Mouse (Mus musculus) hindbrain, embryonic 13.5 days (tissue): ENCODE results near the gene Inpp5k. TPM values are rescaled to one million over a fixed set of nuclear protein-coding genes. Genes with fewer than 3 reads are reported as not detected.
"Not testable (repeated sequence)": the region's sequence is repeated elsewhere in the genome, so short reads cannot be mapped to it uniquely, and the experiment has no call there.

Experiments
- ATAC-seq: fragments of 200-750 bp; cut with Nextera tagmentation; 2 replicates; pipeline ENCODE4 v1.8.0; 2017; ENCODE audit warnings: moderate TSS enrichment; ENCODE audit not compliant: low FRiP score
- H3K27ac ChIP-seq: fragments of 300-500 bp; sonication (generic); 2 replicates; pipeline ENCODE4 v1.5.1; 2015; ENCODE audit warnings: inconsistent platforms, mild to moderate bottlenecking, moderate library complexity
- H3K27me3 ChIP-seq: fragments of 300-500 bp; sonication (generic); 2 replicates; pipeline ENCODE4 v1.6.1; 2015; ENCODE audit warnings: mild to moderate bottlenecking, inconsistent platforms
- H3K36me3 ChIP-seq: fragments of 300-500 bp; sonication (generic); 2 replicates; pipeline ENCODE4 v1.6.1; 2015; ENCODE audit warnings: mild to moderate bottlenecking, inconsistent platforms
- H3K4me1 ChIP-seq: fragments of 300-500 bp; sonication (generic); replicated peaks from 2 replicates; pipeline ENCODE4 v1.6.1; 2015; ENCODE audit warnings: inconsistent platforms
- H3K4me2 ChIP-seq: fragments of 300-500 bp; sonication (generic); 2 replicates; pipeline ENCODE4 v1.6.1; 2015; ENCODE audit warnings: inconsistent platforms, mild to moderate bottlenecking, moderate library complexity
- H3K4me3 ChIP-seq: fragments of 300-500 bp; sonication (generic); 2 replicates; pipeline ENCODE4 v1.5.1; 2015; ENCODE audit warnings: mild to moderate bottlenecking, inconsistent platforms
- H3K9ac ChIP-seq: fragments of 300-500 bp; sonication (generic); 2 replicates; pipeline ENCODE4 v1.6.1; 2015; ENCODE audit warnings: mild to moderate bottlenecking, inconsistent platforms
- H3K9me3 ChIP-seq: fragments of 300-500 bp; sonication (generic); 2 replicates; pipeline ENCODE4 v1.6.1; 2016; ENCODE audit warnings: inconsistent platforms
- WGBS: fragments of 180-500 bp; shearing (Covaris S2); methylation state at CpG from one replicate; pipeline ENCODE4 v1.1.7; 2015; 5-methylcytosine and 5-hydroxymethylcytosine counted together
- polyA plus RNA-seq: library from polyadenylated mRNA; unstranded; fragments of >200 nt; fragmentation: Nextera tagmentation; extraction: Ambion mirVana; gene quantifications from 2 replicates; pipeline ENCODE4 v1.2.1, GENCODE M21; 2015

Gene Inpp5k
- polyA plus RNA-seq, 1 experiment from 2014 or later, result 41.2 TPM

DNA sequence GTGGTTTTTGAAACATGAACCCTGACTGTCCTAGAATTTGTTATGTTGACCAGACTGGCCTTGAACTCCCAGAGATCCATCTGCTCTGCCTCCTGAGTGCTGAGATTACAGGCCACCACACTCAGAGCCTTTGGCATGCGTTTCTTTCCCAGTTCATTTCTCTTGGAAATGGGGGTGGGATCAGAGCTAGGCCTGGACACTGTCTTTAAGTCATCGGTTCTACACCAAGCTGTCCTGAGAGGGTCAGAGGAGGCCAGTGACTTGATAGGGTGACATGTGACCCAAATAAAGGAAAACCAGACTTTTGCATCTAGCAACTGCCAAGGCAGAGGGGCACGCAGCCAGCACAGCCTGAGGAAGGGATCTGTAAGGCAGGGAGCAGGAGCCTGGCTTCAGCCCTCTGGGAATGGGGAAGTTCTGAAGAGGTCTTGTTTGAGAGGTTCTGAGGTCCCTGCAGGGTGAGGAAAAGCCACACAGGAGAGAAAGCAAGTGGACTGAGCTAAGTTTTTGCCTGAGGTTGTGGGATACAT is 34.0 kb upstream of the Inpp5k start:
- Histone ChIP-seq H3K9ac (no peak overlapping the region), H3K27me3 (no peaks in the 10 kb centered on the region), H3K4me2 (no peak overlapping the region), H3K4me3 (no peak overlapping the region), H3K36me3 (peaks cover 90% of the 10 kb centered on the region), H3K27ac (no peak overlapping the region), H3K9me3 (no peaks in the 10 kb centered on the region), H3K4me1 (0 out of 2 replicates have a peak, but pooled peaks cover 1% of the 10 kb centered on the region)
- WGBS, result 90% methylated on average over 3 of the region's 3 CpGs
- ATAC-seq, result no peak

DNA sequence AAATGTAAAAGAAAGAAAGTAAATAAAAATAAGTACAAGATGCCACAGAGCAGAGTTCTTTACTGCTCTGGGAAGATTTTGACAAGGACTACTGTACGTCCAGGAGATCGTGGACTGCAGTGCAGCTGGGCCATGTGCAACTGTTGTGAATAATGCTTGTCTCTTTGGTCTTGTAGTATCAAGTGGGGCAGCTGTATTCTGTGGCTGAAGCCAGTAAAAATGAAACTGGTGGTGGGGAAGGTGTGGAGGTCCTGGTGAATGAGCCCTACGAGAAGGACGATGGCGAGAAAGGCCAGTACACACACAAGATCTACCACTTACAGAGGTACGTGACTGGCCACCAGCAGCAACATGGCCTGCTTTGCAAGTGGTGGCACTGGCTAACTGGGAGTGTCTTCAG is 32.8 kb upstream of the Inpp5k start:
- no peak overlapping the region for H3K4me3 ChIP-seq
- 93% methylated on average over 6 of the region's 6 CpGs for WGBS
- no peak overlapping the region for H3K27ac ChIP-seq
- no peak overlapping the region for H3K4me2 ChIP-seq
- no peaks in the 10 kb centered on the region for H3K27me3 ChIP-seq
- no peaks in the 10 kb centered on the region for H3K4me1 ChIP-seq
- H3K9ac ChIP-seq, result no peak overlapping the region
- H3K9me3 ChIP-seq, result no peaks in the 10 kb centered on the region
- H3K36me3 ChIP-seq, result peaks cover 90% of the 10 kb centered on the region
- ATAC-seq, result no peak

DNA sequence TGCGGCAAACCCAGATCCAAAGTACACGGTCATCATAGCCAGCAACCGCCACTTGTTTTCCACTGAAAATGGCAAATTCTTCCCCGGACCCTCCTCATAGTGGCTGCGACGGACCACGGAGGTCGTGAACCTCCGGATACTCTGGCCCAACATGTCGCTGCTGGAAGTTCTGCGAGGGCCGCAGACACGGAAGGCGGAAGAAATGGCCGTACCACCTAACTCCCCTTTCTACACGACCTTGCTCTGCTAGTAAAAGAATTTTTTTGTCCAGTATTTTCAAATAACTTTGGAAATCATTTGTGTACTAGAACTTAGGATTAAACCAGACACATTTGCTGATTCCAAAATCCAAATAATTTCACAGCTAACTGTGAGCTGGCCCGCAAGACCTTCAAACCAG is 31.0 kb upstream of the Inpp5k start:
- 94% methylated on average over 17 of the region's 17 CpGs for WGBS
- not testable (repeated sequence) for H3K4me3 ChIP-seq, H3K27me3 ChIP-seq, H3K4me2 ChIP-seq, H3K9ac ChIP-seq, H3K4me1 ChIP-seq, ATAC-seq, H3K9me3 ChIP-seq, H3K27ac ChIP-seq
- peaks cover 85% of the 10 kb centered on the region for H3K36me3 ChIP-seq

- H3K36me3 ChIP-seq, result peaks cover 77% of the 10 kb centered on the region
- ATAC-seq, result no peak
- WGBS, result 92% methylated on average over 5 of the region's 5 CpGs
- H3K4me2 ChIP-seq, result no peak overlapping the region
- H3K27me3 ChIP-seq, result no peaks in the 10 kb centered on the region
- no peak overlapping the region for H3K9ac ChIP-seq
- no peaks in the 10 kb centered on the region for H3K9me3 ChIP-seq
- H3K4me3 ChIP-seq, result no peak overlapping the region
- no peak overlapping the region for H3K27ac ChIP-seq
- H3K4me1 ChIP-seq, result no peaks in the 10 kb centered on the region
Observed at GRCm38 (mm10) chr11:75604826-75605225, 26.0 kb upstream of the Inpp5k start.

- Histone ChIP-seq H3K36me3 (peaks cover 77% of the 10 kb centered on the region), H3K4me1 (no peaks in the 10 kb centered on the region), H3K27me3 (no peaks in the 10 kb centered on the region), H3K9ac (no peak overlapping the region), H3K9me3 (no peaks in the 10 kb centered on the region), H3K4me3 (no peak overlapping the region), H3K27ac (no peak overlapping the region), H3K4me2 (no peak overlapping the region)
- no peak for ATAC-seq
- 84% methylated on average over 1 of the region's 1 CpGs for WGBS
Observed at GRCm38 (mm10) chr11:75605318-75605717, 25.5 kb upstream of the Inpp5k start.

- H3K36me3 ChIP-seq, result peaks cover 78% of the 10 kb centered on the region
- no peak overlapping the region for H3K9ac ChIP-seq
- H3K4me2 ChIP-seq, result no peak overlapping the region
- no peaks in the 10 kb centered on the region for H3K4me1 ChIP-seq
- no peaks in the 10 kb centered on the region for H3K9me3 ChIP-seq
- H3K27me3 ChIP-seq, result no peaks in the 10 kb centered on the region
- H3K4me3 ChIP-seq, result no peak overlapping the region
- no peak overlapping the region for H3K27ac ChIP-seq
- no peak for ATAC-seq
- WGBS, result 93% methylated on average over 5 of the region's 5 CpGs
Observed at GRCm38 (mm10) chr11:75608776-75609175, 22.0 kb upstream of the Inpp5k start.

- no peak overlapping the region for H3K9ac ChIP-seq
- H3K4me1 ChIP-seq, result no peaks in the 10 kb centered on the region
- H3K4me3 ChIP-seq, result no peak overlapping the region
- H3K27me3 ChIP-seq, result no peaks in the 10 kb centered on the region
- no peaks in the 10 kb centered on the region for H3K9me3 ChIP-seq
- H3K36me3 ChIP-seq, result peaks cover 81% of the 10 kb centered on the region
- no peak for ATAC-seq
- WGBS, result 86% methylated on average over 2 of the region's 2 CpGs
- no peak overlapping the region for H3K4me2 ChIP-seq
- no peak overlapping the region for H3K27ac ChIP-seq
Observed at GRCm38 (mm10) chr11:75610021-75610420, 20.8 kb upstream of the Inpp5k start.

- Histone ChIP-seq H3K9ac (no peak overlapping the region), H3K27ac (no peak overlapping the region), H3K9me3 (no peaks in the 10 kb centered on the region), H3K4me2 (no peak overlapping the region), H3K4me1 (no peaks in the 10 kb centered on the region), H3K36me3 (peaks cover 86% of the 10 kb centered on the region), H3K4me3 (no peak overlapping the region), H3K27me3 (no peaks in the 10 kb centered on the region)
- no peak for ATAC-seq
- 100% methylated on average over 1 of the region's 1 CpGs for WGBS
Observed at GRCm38 (mm10) chr11:75614769-75615168, 16.0 kb upstream of the Inpp5k start.

- no peak overlapping the region for H3K4me3 ChIP-seq
- H3K4me2 ChIP-seq, result no peak overlapping the region
- H3K27me3 ChIP-seq, result no peaks in the 10 kb centered on the region
- H3K36me3 ChIP-seq, result peaks cover 86% of the 10 kb centered on the region
- H3K9ac ChIP-seq, result no peak overlapping the region
- H3K27ac ChIP-seq, result no peak overlapping the region
- H3K9me3 ChIP-seq, result no peaks in the 10 kb centered on the region
- no peak for ATAC-seq
- 91% methylated on average over 2 of the region's 2 CpGs for WGBS
- no peaks in the 10 kb centered on the region for H3K4me1 ChIP-seq
Observed at GRCm38 (mm10) chr11:75615556-75615955, 15.2 kb upstream of the Inpp5k start.

DNA sequence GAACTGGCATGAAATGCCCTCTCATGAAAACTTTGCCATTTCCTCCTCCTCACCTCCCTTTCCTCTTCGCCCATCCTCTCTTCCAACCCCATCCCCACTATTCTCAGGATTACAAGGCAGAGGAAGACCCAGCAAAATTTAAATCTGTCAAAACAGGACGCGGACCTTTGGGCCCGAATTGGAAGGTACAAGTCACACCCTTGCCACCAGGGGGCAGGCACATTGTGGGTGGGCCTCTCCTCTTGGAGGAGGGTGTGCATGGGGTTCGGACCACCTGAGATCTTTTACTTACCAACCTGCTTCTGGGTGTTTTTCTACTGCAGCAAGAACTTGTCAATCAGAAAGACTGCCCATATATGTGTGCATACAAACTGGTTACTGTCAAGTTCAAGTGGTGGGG is 11.7 kb upstream of the Inpp5k start:
- H3K9ac ChIP-seq, result no peak overlapping the region
- H3K4me1 ChIP-seq, result no peaks in the 10 kb centered on the region
- H3K9me3 ChIP-seq, result no peaks in the 10 kb centered on the region
- no peak overlapping the region for H3K4me2 ChIP-seq
- no peak overlapping the region for H3K27ac ChIP-seq
- WGBS, result 90% methylated on average over 5 of the region's 5 CpGs
- H3K4me3 ChIP-seq, result no peak overlapping the region
- peaks cover 84% of the 10 kb centered on the region for H3K36me3 ChIP-seq
- H3K27me3 ChIP-seq, result no peaks in the 10 kb centered on the region
- ATAC-seq, result no peak

DNA sequence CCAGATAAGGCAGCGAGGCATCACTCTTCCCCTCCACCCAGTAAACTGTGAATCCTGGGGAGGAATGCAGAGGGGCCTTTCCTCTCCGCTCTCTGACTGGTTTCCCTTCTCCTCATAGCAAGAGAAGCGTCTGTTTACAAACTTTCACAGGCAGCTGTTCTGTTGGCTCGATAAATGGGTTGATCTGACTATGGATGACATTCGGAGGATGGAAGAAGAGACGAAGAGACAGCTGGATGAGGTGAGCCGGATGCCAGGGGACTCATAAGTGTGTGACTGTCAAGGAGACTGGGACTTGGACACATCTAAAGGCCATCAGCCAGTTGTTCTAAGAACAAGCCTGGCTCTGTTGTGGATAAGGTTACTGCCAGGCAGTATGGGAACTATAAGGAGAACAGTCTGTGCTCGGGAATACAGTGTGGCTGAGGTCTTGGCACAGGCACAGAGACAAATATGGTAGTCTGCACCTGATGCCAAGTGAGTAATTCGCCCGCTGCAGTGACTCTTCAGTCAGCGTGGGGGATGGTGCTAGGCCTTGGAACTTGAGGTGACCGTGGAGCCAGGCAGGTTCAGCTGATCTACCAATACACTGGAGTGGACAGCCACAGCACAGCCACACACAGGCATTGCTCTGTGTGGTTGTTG is 10.5 kb upstream of the Inpp5k start:
- no peaks in the 10 kb centered on the region for H3K27me3 ChIP-seq
- no peak overlapping the region for H3K4me3 ChIP-seq
- WGBS, result 92% methylated on average over 12 of the region's 12 CpGs
- H3K36me3 ChIP-seq, result peaks cover 82% of the 10 kb centered on the region
- H3K27ac ChIP-seq, result no peak overlapping the region
- no peak for ATAC-seq
- H3K4me2 ChIP-seq, result no peak overlapping the region
- no peaks in the 10 kb centered on the region for H3K9me3 ChIP-seq
- H3K9ac ChIP-seq, result no peak overlapping the region
- no peaks in the 10 kb centered on the region for H3K4me1 ChIP-seq

GRCm38 (mm10) chr11:75621426-75621825 is 9.4 kb upstream of the Inpp5k start:
- Histone ChIP-seq H3K36me3 (peaks cover 86% of the 10 kb centered on the region), H3K9ac (no peak overlapping the region), H3K27ac (no peak overlapping the region), H3K4me1 (no peaks in the 10 kb centered on the region), H3K4me2 (no peak overlapping the region), H3K27me3 (no peaks in the 10 kb centered on the region), H3K9me3 (no peaks in the 10 kb centered on the region), H3K4me3 (no peak overlapping the region)
- no peak for ATAC-seq
- 92% methylated on average over 2 of the region's 2 CpGs for WGBS

- Histone ChIP-seq H3K27ac (no peak overlapping the region), H3K9me3 (no peaks in the 10 kb centered on the region), H3K4me2 (no peak overlapping the region), H3K9ac (no peak overlapping the region), H3K4me1 (no peaks in the 10 kb centered on the region), H3K4me3 (no peak overlapping the region), H3K27me3 (no peaks in the 10 kb centered on the region), H3K36me3 (peaks cover 88% of the 10 kb centered on the region)
- no peak for ATAC-seq
- WGBS, result 93% methylated on average over 2 of the region's 2 CpGs
Observed at GRCm38 (mm10) chr11:75622588-75623329, 8.0 kb upstream of the Inpp5k start.
